Mouse (Mus musculus) embryonic facial prominence, embryonic 15.5 days (tissue): Measurements from ENCODE around the gene Scn10a. TPM values are rescaled to one million over a fixed set of nuclear protein-coding genes. Genes with fewer than 3 reads are reported as not detected.

Experiments used
- ATAC-seq: fragments of 200-750 bp; cut with Nextera tagmentation; 2 replicates; pipeline ENCODE4 v1.8.0; 2017; ENCODE audit warnings: low read depth, moderate TSS enrichment; ENCODE audit not compliant: insufficient number of reproducible peaks, low FRiP score, low TSS enrichment
- H3K27ac ChIP-seq: fragments of 300-500 bp; sonication (generic); replicated peaks from 2 replicates; pipeline ENCODE4 v1.5.1; 2015; ENCODE audit warnings: mild to moderate bottlenecking, inconsistent platforms
- H3K27me3 ChIP-seq: fragments of 300-500 bp; sonication (generic); 2 replicates; pipeline ENCODE4 v1.6.1; 2015; ENCODE audit warnings: inconsistent platforms
- H3K36me3 ChIP-seq: fragments of 300-500 bp; sonication (generic); 2 replicates; pipeline ENCODE4 v1.6.1; 2015; ENCODE audit warnings: mild to moderate bottlenecking, inconsistent platforms
- H3K4me1 ChIP-seq: fragments of 300-500 bp; sonication (generic); 2 replicates; pipeline ENCODE4 v1.6.1; 2015; ENCODE audit warnings: inconsistent platforms
- H3K4me2 ChIP-seq: fragments of 300-500 bp; sonication (generic); replicated peaks from 2 replicates; pipeline ENCODE4 v1.6.1; 2015; ENCODE audit warnings: mild to moderate bottlenecking, inconsistent platforms
- H3K4me3 ChIP-seq: fragments of 300-500 bp; sonication (generic); replicated peaks from 2 replicates; pipeline ENCODE4 v1.5.1; 2015; ENCODE audit warnings: mild to moderate bottlenecking, inconsistent platforms
- H3K9ac ChIP-seq: fragments of 300-500 bp; sonication (generic); 2 replicates; pipeline ENCODE4 v1.6.1; 2015; ENCODE audit warnings: inconsistent platforms
- H3K9me3 ChIP-seq: fragments of 300-500 bp; sonication (generic); replicated peaks from 2 replicates; pipeline ENCODE4 v1.6.1; 2016; ENCODE audit warnings: inconsistent platforms
- WGBS: fragments of 180-500 bp; shearing (Covaris S2); methylation state at CpG from one replicate; pipeline ENCODE4 v1.1.7; 2015; 5-methylcytosine and 5-hydroxymethylcytosine counted together
- polyA plus RNA-seq: library from polyadenylated mRNA; unstranded; fragments of >200 nt; fragmentation: Nextera tagmentation; extraction: Ambion mirVana; gene quantifications from 2 replicates; pipeline ENCODE4 v1.2.1, GENCODE M21; 2015

The Scn10a gene
- polyA plus RNA-seq, 1 experiment from 2014 or later: 0.05 TPM

GRCm38 (mm10) chr9:119634216-119634843 is 84.8 kb downstream of the Scn10a start:
- Histone ChIP-seq H3K27ac (no peak overlapping the region), H3K9me3 (no peaks in the 10 kb centered on the region), H3K4me3 (no peak overlapping the region), H3K27me3 (peaks cover 14% of the 10 kb centered on the region), H3K4me1 (peaks cover 16% of the 10 kb centered on the region), H3K9ac (no peak overlapping the region), H3K4me2 (no peak overlapping the region), H3K36me3 (no peaks in the 10 kb centered on the region)
- WGBS: 60% methylated on average over 11 of the region's 11 CpGs
- ATAC-seq: no peak

GRCm38 (mm10) chr9:119633475-119633874 is 85.6 kb downstream of the Scn10a start:
- Histone ChIP-seq H3K9ac (no peak overlapping the region), H3K9me3 (no peaks in the 10 kb centered on the region), H3K4me3 (no peak overlapping the region), H3K27ac (no peak overlapping the region), H3K4me2 (no peak overlapping the region), H3K27me3 (peaks cover 15% of the 10 kb centered on the region), H3K36me3 (no peaks in the 10 kb centered on the region), H3K4me1 (peaks cover 16% of the 10 kb centered on the region)
- 86% methylated on average over 5 of the region's 5 CpGs for WGBS
- no peak for ATAC-seq

- H3K36me3 ChIP-seq: no peaks in the 10 kb centered on the region
- H3K4me3 ChIP-seq: no peak overlapping the region
- H3K9ac ChIP-seq: no peak overlapping the region
- H3K4me1 ChIP-seq: peaks cover 16% of the 10 kb centered on the region
- no peak for ATAC-seq
- H3K27me3 ChIP-seq: peaks cover 15% of the 10 kb centered on the region
- 25% methylated on average over 12 of the region's 12 CpGs for WGBS
- H3K4me2 ChIP-seq: no peak overlapping the region
- H3K27ac ChIP-seq: no peak overlapping the region
- H3K9me3 ChIP-seq: no peaks in the 10 kb centered on the region
These were observed 86.3 kb downstream of the Scn10a start for GRCm38 (mm10) chr9:119632801-119633200.

DNA sequence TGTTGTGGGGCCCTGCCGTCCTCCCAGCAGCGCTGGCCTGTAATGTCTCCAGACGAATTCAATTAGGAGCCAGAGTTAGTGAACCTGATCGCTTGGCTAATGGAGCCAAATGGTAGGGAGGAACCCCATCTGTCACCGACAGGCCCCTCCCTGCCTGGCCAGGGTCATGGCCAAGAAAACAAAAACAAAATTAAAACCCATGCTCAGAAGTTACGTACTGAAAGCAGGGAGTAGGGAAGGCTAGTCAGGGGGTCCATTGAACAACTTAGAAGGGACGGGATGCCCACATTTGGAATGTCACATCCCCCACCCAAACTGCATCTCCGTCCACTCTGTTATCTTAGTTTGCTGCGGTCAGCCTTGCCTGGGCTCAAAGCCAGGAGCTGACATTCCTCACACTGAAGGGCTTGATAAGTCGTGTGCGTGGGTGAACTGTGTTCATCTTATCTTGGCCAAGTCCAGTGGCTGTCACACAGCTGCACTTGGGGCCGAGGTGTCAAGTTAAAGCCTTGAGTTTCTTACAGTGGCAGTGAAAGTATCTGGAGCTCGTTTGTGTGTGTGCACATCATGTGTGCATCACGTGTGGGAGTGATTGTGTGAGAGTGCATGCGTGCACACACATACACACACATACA is 87.1 kb downstream of the Scn10a start:
- WGBS: 29% methylated on average over 15 of the region's 15 CpGs
- Histone ChIP-seq H3K36me3 (no peaks in the 10 kb centered on the region), H3K9ac (no peak overlapping the region), H3K27ac (no peak overlapping the region), H3K4me2 (no peak overlapping the region; the same call in 1 of the 2 replicates), H3K4me3 (no peak overlapping the region), H3K9me3 (no peaks in the 10 kb centered on the region), H3K4me1 (peaks cover 16% of the 10 kb centered on the region), H3K27me3 (peaks cover 15% of the 10 kb centered on the region)
- peak; percentile 27; the same call in 1 of the 2 replicates for ATAC-seq

- H3K27me3 ChIP-seq: peaks cover 15% of the 10 kb centered on the region
- H3K27ac ChIP-seq: no peak overlapping the region
- H3K4me2 ChIP-seq: no peak overlapping the region
- WGBS: 52% methylated on average over 13 of the region's 13 CpGs
- H3K9ac ChIP-seq: no peak overlapping the region
- ATAC-seq: peak; percentile 39; the same call in 1 of the 2 replicates
- H3K36me3 ChIP-seq: no peaks in the 10 kb centered on the region
- H3K9me3 ChIP-seq: no peaks in the 10 kb centered on the region
- no peak overlapping the region for H3K4me3 ChIP-seq
- peaks cover 16% of the 10 kb centered on the region for H3K4me1 ChIP-seq
These were observed 87.7 kb downstream of the Scn10a start for GRCm38 (mm10) chr9:119631393-119631898.

DNA sequence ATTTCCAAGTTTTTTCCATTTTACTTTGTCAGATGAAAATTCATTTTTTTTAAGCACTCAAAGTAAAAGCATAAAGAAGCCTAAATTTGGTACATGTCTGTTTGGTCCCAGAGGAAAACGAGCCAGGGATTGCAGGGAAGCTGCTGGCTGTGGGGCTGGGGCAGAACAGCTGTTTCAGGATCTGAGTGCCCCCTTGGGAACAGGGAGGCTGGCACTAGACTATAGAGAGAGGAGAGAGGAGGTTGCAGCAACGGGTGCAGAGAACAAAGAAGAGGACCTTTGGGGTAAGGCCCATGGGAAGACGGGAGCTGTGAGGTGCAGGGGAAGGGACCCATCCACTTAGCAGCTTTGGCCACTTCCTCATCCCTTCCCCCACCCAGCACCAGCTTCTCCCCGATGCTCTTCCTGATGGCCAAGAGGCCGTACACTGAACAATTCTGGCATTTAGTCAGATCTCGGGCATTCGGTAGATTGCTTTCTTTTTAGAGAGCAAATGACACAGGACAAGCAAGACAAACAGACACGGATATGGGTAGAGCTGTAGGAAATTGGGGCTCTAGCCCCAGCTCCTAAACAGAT is 90.3 kb downstream of the Scn10a start:
- Histone ChIP-seq H3K27ac (no peak overlapping the region), H3K4me2 (no peak overlapping the region), H3K4me1 (peaks cover 16% of the 10 kb centered on the region), H3K4me3 (no peak overlapping the region), H3K9ac (no peak overlapping the region), H3K9me3 (no peaks in the 10 kb centered on the region), H3K27me3 (peaks cover 15% of the 10 kb centered on the region), H3K36me3 (no peaks in the 10 kb centered on the region)
- ATAC-seq: no peak
- WGBS: 48% methylated on average over 8 of the region's 8 CpGs

DNA sequence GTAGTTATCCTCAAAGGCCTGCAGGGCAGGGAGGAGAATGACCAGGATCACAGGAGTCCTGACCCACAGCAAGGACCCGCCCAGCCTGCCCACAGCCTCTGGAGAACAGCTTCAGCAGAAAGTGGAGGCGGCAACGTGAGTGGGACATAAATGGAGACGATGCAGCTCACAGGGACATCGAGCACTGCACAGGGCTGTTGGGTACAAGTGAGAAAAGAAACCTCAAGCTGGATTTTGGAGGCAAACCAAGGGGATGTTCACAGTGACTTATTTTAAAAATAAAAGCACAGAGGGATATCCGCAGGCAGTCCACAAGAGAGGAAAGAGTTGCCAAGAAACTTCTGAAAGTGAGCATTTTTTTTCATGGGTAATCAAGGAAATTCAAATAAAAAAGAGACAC is 91.9 kb downstream of the Scn10a start:
- no peak overlapping the region for H3K27ac ChIP-seq
- H3K4me3 ChIP-seq: no peak overlapping the region
- H3K27me3 ChIP-seq: 0 out of 2 replicates have a peak, but pooled peaks cover 6% of the 10 kb centered on the region
- H3K4me1 ChIP-seq: peaks cover 9% of the 10 kb centered on the region
- no peak for ATAC-seq
- no peaks in the 10 kb centered on the region for H3K36me3 ChIP-seq
- H3K4me2 ChIP-seq: no peak overlapping the region
- H3K9me3 ChIP-seq: no peaks in the 10 kb centered on the region
- 77% methylated on average over 6 of the region's 6 CpGs for WGBS
- no peak overlapping the region for H3K9ac ChIP-seq

GRCm38 (mm10) chr9:119624151-119624550 is 95.0 kb downstream of the Scn10a start:
- no peak overlapping the region for H3K4me3 ChIP-seq
- no peaks in the 10 kb centered on the region for H3K27me3 ChIP-seq
- no peak overlapping the region for H3K27ac ChIP-seq
- H3K9ac ChIP-seq: no peak overlapping the region
- ATAC-seq: no peak
- WGBS: 82% methylated on average over 4 of the region's 4 CpGs
- H3K9me3 ChIP-seq: no peaks in the 10 kb centered on the region
- no peaks in the 10 kb centered on the region for H3K4me1 ChIP-seq
- H3K4me2 ChIP-seq: no peak overlapping the region
- no peaks in the 10 kb centered on the region for H3K36me3 ChIP-seq

DNA sequence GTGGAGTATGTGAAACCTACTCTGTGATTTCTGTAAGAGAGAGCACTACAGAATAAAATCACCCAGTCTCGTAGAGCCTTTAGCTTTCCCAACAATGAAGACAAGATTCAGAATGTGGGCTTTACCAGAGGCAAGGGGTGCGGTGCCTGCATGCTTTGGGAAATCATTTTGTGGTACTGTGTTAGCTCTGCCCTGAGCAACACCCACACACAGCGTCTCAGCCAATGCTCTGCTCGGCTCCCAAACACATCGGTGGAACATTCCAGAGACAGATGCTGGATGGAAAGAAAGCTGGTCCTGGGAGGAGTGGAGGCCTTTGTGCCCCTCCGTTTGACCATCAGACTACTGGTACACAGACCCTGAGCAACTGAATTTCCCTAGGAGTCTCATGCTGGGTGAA is 104.3 kb downstream of the Scn10a start:
- no peaks in the 10 kb centered on the region for H3K9me3 ChIP-seq
- 49% methylated on average over 6 of the region's 6 CpGs for WGBS
- no peak overlapping the region for H3K27ac ChIP-seq
- H3K36me3 ChIP-seq: no peaks in the 10 kb centered on the region
- H3K4me3 ChIP-seq: no peak overlapping the region
- H3K4me2 ChIP-seq: no peak overlapping the region
- H3K4me1 ChIP-seq: no peaks in the 10 kb centered on the region
- ATAC-seq: 0 out of 2 replicates have a peak, but pooled peaks have one; percentile 43
- no peaks in the 10 kb centered on the region for H3K27me3 ChIP-seq
- H3K9ac ChIP-seq: no peak overlapping the region

DNA sequence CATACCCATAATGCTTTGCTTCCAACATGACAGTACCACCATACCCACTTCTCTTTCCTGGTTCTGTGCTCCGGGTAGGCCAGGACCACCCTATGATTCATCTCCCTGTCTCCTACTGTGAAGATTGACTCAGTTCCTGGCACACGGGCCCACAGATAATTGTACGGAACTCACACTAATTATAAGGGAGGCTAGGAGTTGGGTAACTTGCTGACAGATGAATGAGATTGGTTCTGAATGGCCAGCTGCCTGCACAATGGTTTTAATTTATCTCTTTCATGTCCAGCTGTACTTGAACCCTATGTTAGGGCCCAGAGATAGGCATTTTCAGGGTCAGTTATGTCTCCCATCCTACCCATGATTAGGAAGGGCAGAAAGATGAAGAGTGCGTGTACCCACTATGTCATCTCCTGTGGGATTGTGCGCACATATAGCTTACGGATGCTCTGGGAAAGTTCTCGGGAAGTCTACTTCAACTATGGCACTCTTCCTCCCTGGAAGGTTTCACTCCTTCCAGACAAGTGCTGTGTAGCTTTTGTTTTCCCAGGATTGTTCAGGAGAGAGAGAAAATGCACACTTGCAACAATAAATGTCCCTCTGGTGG is 108.5 kb downstream of the Scn10a start:
- H3K9me3 ChIP-seq: no peaks in the 10 kb centered on the region
- no peaks in the 10 kb centered on the region for H3K27me3 ChIP-seq
- no peak overlapping the region for H3K4me3 ChIP-seq
- H3K9ac ChIP-seq: no peak overlapping the region
- H3K36me3 ChIP-seq: no peaks in the 10 kb centered on the region
- H3K4me1 ChIP-seq: no peaks in the 10 kb centered on the region
- H3K27ac ChIP-seq: no peak overlapping the region
- 81% methylated on average over 7 of the region's 7 CpGs for WGBS
- no peak for ATAC-seq
- H3K4me2 ChIP-seq: no peak overlapping the region

DNA sequence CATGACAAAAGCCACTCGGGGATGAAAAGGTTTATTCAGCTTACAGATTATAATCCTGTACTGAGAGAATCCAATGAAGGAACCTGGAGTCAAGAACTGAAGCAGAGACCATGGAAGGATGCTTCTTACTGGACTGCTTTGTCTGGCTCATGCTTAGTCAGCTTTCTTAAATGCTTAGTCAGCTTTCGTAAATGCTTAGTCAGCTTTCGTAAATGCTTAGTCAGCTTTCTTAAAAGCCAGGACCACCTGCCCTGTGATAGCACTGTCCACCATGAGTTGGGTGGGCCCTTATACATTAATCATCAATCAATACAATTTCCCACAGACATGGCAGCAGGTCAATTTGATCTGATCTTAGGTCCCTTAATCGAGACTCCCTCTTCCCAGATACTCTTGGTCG is 112.2 kb downstream of the Scn10a start:
- Histone ChIP-seq H3K36me3 (no peaks in the 10 kb centered on the region), H3K9me3 (no peaks in the 10 kb centered on the region), H3K27me3 (no peaks in the 10 kb centered on the region), H3K4me1 (peaks cover 6% of the 10 kb centered on the region), H3K4me2 (no peak overlapping the region), H3K9ac (no peak overlapping the region), H3K4me3 (no peak overlapping the region), H3K27ac (no peak overlapping the region)
- ATAC-seq: no peak
- 93% methylated on average over 5 of the region's 5 CpGs for WGBS
